Mouse (Mus musculus): ENCODE measurements around the gene Zscan4f. TPM values are rescaled to one million over a fixed set of nuclear protein-coding genes. Genes with fewer than 3 reads are reported as not detected.
"Not testable (repeated sequence)": the region's sequence is repeated elsewhere in the genome, so short reads cannot be mapped to it uniquely, and the experiment has no call there.

The Zscan4f gene
- polyA plus RNA-seq (2015; fragmentation: Nextera tagmentation; extraction: Ambion mirVana) = not detected in 2 replicates

GRCm38 (mm10) chr7:11397615-11398014 is at the start of gene Zscan4f:
Zscan4f (plus strand) TSS chr7:11397915.
- not testable (repeated sequence) for H3K27me3 ChIP-seq; H3K27ac ChIP-seq (replicated peaks); H3K4me2 ChIP-seq; H3K9me3 ChIP-seq; H3K36me3 ChIP-seq; ATAC-seq (ENCODE audit: low read depth); H3K9ac ChIP-seq; H3K4me3 ChIP-seq; H3K4me1 ChIP-seq (replicated peaks)
- WGBS = 93% methylated on average over 3 of the region's 3 CpGs

GRCm38 (mm10) chr7:11384641-11385040 is 13.1 kb upstream of the Zscan4f start:
- H3K27ac ChIP-seq (replicated peaks); H3K4me3 ChIP-seq; H3K4me1 ChIP-seq (replicated peaks); H3K9ac ChIP-seq; ATAC-seq (ENCODE audit: low read depth); H3K9me3 ChIP-seq; H3K27me3 ChIP-seq; H3K36me3 ChIP-seq; H3K4me2 ChIP-seq: not testable (repeated sequence)

Small RNA genes within 50 kb of the gene (microRNA-seq; reads per million reads assigned to microRNA genes)
- not detected for gene Gm23087

Other genes starting within 250 kb of the Zscan4f start
- not detected in 2 replicates for gene Zscan4d, start 231.8 kb upstream of the Zscan4f start, polyA plus RNA-seq (2015; fragmentation: Nextera tagmentation; extraction: Ambion mirVana)
- gene Zscan4e, start 87.2 kb upstream of the Zscan4f start, polyA plus RNA-seq (2015; fragmentation: Nextera tagmentation; extraction: Ambion mirVana) = not detected in 2 replicates
- not detected in 2 replicates for gene Zscan4-ps2, start 116.4 kb downstream of the Zscan4f start, polyA plus RNA-seq (2015; fragmentation: Nextera tagmentation; extraction: Ambion mirVana)
- not detected in 2 replicates for gene Zscan4-ps3, start 211.4 kb downstream of the Zscan4f start, polyA plus RNA-seq (2015; fragmentation: Nextera tagmentation; extraction: Ambion mirVana)

Measured in neural tube, embryonic 13.5 days (tissue).